Mouse (Mus musculus) MEL (cell line): ENCODE data around the gene Ocln. TPM values are rescaled to one million over a fixed set of nuclear protein-coding genes. Genes with fewer than 3 reads are reported as not detected.

ENCODE experiments used
- DNase-seq: peaks from one replicate; pipeline ENCODE4 v3.0.0; 2011; ENCODE audit warnings: low read depth, low spot score
- H3K27ac ChIP-seq: 2 replicates; pipeline ENCODE4 v1.5.1; 2012; ENCODE audit warnings: low read depth, mild to moderate bottlenecking, control low read depth, low read length, moderate library complexity; ENCODE audit not compliant: control insufficient read depth
- H3K27me3 ChIP-seq, 2 experiments: fragments of 150-350 bp in 1 of 2; sonication (generic) in 1 of 2; 2 replicates each; pipeline ENCODE4 v1.6.1; 2012; ENCODE audit warnings: low read length in 2 of 2, mild to moderate bottlenecking in 2 of 2, improper control_type of control experiment in 1 of 2, moderate library complexity in 1 of 2; ENCODE audit not compliant: insufficient read depth in 2 of 2, control insufficient read depth in 1 of 2
- H3K36me3 ChIP-seq, 2 experiments: 2 replicates each; pipeline ENCODE4 v1.6.1; 2012 to 2014; ENCODE audit warnings: low read length in 2 of 2, improper control_type of control experiment in 1 of 2, inconsistent platforms in 1 of 2, mild to moderate bottlenecking in 1 of 2; ENCODE audit not compliant: insufficient read depth in 2 of 2, control insufficient read depth in 1 of 2
- H3K4me1 ChIP-seq, 2 experiments: fragments of 150-350 bp in 1 of 2; sonication (generic) in 1 of 2; 2 replicates each; pipeline ENCODE4 v1.6.1; 2012; ENCODE audit warnings: low read length in 2 of 2, improper control_type of control experiment in 1 of 2, mild to moderate bottlenecking in 1 of 2; ENCODE audit not compliant: insufficient read depth in 2 of 2, control insufficient read depth in 1 of 2
- H3K4me3 ChIP-seq, 2 experiments: fragments of 150-350 bp in 1 of 2; sonication (generic) in 1 of 2; 2 replicates each; pipeline ENCODE4 v1.5.1; 2012; ENCODE audit warnings: low read depth in 2 of 2, low read length in 2 of 2, mild to moderate bottlenecking in 2 of 2, moderate library complexity in 2 of 2, control low read depth in 1 of 2, improper control_type of control experiment in 1 of 2; ENCODE audit not compliant: control insufficient read depth in 1 of 2, insufficient read depth in 1 of 2
- H3K79me2 ChIP-seq: 2 replicates; pipeline ENCODE4 v1.6.1; 2012; ENCODE audit warnings: mild to moderate bottlenecking, low read length, moderate library complexity; ENCODE audit not compliant: control insufficient read depth, poor library complexity, insufficient read depth
- H3K9ac ChIP-seq: 2 replicates; pipeline ENCODE4 v1.6.1; 2012; ENCODE audit warnings: low read depth, mild to moderate bottlenecking, control low read depth, low read length, moderate library complexity; ENCODE audit not compliant: control insufficient read depth, poor library complexity, severe bottlenecking
- H3K9me3 ChIP-seq: fragments of 150-350 bp; sonication (generic); replicated peaks from 2 replicates; pipeline ENCODE4 v1.6.1; 2012; ENCODE audit warnings: mild to moderate bottlenecking, low read length, improper control_type of control experiment, moderate library complexity; ENCODE audit not compliant: insufficient read depth
- ELF1 ChIP-seq: IDR thresholded peaks from 2 replicates; pipeline ENCODE4 v1.6.1; 2014; ENCODE audit warnings: low read depth, mild to moderate bottlenecking, inconsistent platforms, low read length, improper control_type of control experiment, moderate library complexity
- EP300 ChIP-seq, 2 experiments: IDR thresholded peaks; 2 replicates each; pipeline ENCODE4 v1.6.1; 2011; ENCODE audit warnings: improper control_type of control experiment in 2 of 2, low read length in 2 of 2, low read depth in 1 of 2, mild to moderate bottlenecking in 1 of 2
- ETS1 ChIP-seq: IDR thresholded peaks from 2 replicates; pipeline ENCODE4 v1.6.1; 2012; ENCODE audit warnings: low read depth, mild to moderate bottlenecking, inconsistent platforms, low read length, improper control_type of control experiment, moderate library complexity
- GABPA ChIP-seq: IDR thresholded peaks from 2 replicates; pipeline ENCODE4 v1.6.1; 2012; ENCODE audit warnings: low read depth, mild to moderate bottlenecking, inconsistent platforms, low read length, improper control_type of control experiment, moderate library complexity
- GATA1 ChIP-seq: IDR thresholded peaks from 2 replicates; pipeline ENCODE4 v1.6.1; 2011; ENCODE audit warnings: low read depth, low read length, improper control_type of control experiment
- KAT2A ChIP-seq: conservative IDR thresholded peaks from 2 replicates; pipeline ENCODE4 v1.6.1; 2012; ENCODE audit warnings: low read depth, low read length, improper control_type of control experiment, inconsistent platforms
- MAFK ChIP-seq: IDR thresholded peaks from 2 replicates; pipeline ENCODE4 v1.6.1; 2011; ENCODE audit warnings: low read depth, mild to moderate bottlenecking, low read length, improper control_type of control experiment, borderline replicate concordance
- MAX ChIP-seq: IDR thresholded peaks from 2 replicates; pipeline ENCODE4 v1.6.1; 2011; ENCODE audit warnings: low read length, improper control_type of control experiment
- MAZ ChIP-seq: IDR thresholded peaks from 2 replicates; pipeline ENCODE4 v1.6.1; 2012; ENCODE audit warnings: low read depth, mild to moderate bottlenecking, inconsistent platforms, low read length, improper control_type of control experiment
- MYB ChIP-seq: IDR thresholded peaks from 2 replicates; pipeline ENCODE4 v1.6.1; 2011; ENCODE audit warnings: mild to moderate bottlenecking, low read depth, low read length, improper control_type of control experiment
- POLR2A ChIP-seq, 2 experiments: IDR thresholded peaks; 2 replicates each; pipeline ENCODE4 v1.6.1; 2011 to 2012; ENCODE audit warnings: low read length in 2 of 2, mild to moderate bottlenecking in 2 of 2, control low read depth in 1 of 2, improper control_type of control experiment in 1 of 2, low read depth in 1 of 2, moderate library complexity in 1 of 2; ENCODE audit not compliant: control insufficient read depth in 1 of 2, insufficient read depth in 1 of 2, poor library complexity in 1 of 2
- POLR2AphosphoS5 ChIP-seq: IDR thresholded peaks from 2 replicates; pipeline ENCODE4 v1.6.1; 2012; ENCODE audit warnings: low read depth, borderline replicate concordance, mild to moderate bottlenecking, inconsistent platforms, low read length, moderate library complexity, mixed read lengths
- TAL1 ChIP-seq: IDR thresholded peaks from 2 replicates; pipeline ENCODE4 v1.6.1; 2012; ENCODE audit warnings: mild to moderate bottlenecking, inconsistent platforms, low read length, moderate library complexity, mixed read lengths
- UBTF ChIP-seq: IDR thresholded peaks from 2 replicates; pipeline ENCODE4 v1.6.1; 2012; ENCODE audit warnings: low read depth, mild to moderate bottlenecking, inconsistent platforms, low read length, improper control_type of control experiment, moderate library complexity, borderline replicate concordance; ENCODE audit not compliant: insufficient read depth
- USF1 ChIP-seq: IDR thresholded peaks from 2 replicates; pipeline ENCODE4 v1.6.1; 2014; ENCODE audit warnings: low read depth, mild to moderate bottlenecking, inconsistent platforms, low read length, improper control_type of control experiment, moderate library complexity
- USF2 ChIP-seq, 2 experiments: IDR thresholded peaks; 2 replicates each; pipeline ENCODE4 v1.6.1; 2011 to 2012; ENCODE audit warnings: improper control_type of control experiment in 2 of 2, low read length in 2 of 2, borderline replicate concordance in 1 of 2, inconsistent platforms in 1 of 2, low read depth in 1 of 2, mild to moderate bottlenecking in 1 of 2; ENCODE audit not compliant: insufficient read depth in 1 of 2
- ZC3H11A ChIP-seq: IDR thresholded peaks from 2 replicates; pipeline ENCODE4 v1.6.1; 2012; ENCODE audit warnings: low read depth, mild to moderate bottlenecking, inconsistent platforms, low read length, improper control_type of control experiment
- ZKSCAN1 ChIP-seq: IDR thresholded peaks from 2 replicates; pipeline ENCODE4 v1.6.1; 2012; ENCODE audit warnings: low read depth, mild to moderate bottlenecking, inconsistent platforms, low read length, improper control_type of control experiment, moderate library complexity
- ZNF384 ChIP-seq: IDR thresholded peaks from 2 replicates; pipeline ENCODE4 v1.6.1; 2012; ENCODE audit warnings: low read depth, mild to moderate bottlenecking, inconsistent platforms, low read length, improper control_type of control experiment
- polyA plus RNA-seq, 2 experiments: library from polyadenylated mRNA; stranded (reverse) in 1 of 2; unstranded in 1 of 2; fragments of >175 nt in 1 of 2; fragments of >200 nt in 1 of 2; gene quantifications; 2 replicates each; pipeline versions ENCODE4 v1.2.1 to v1.2.4; 2012; ENCODE audit warnings: low replicate concordance in 2 of 2, low read depth in 1 of 2; ENCODE audit not compliant: insufficient read length in 2 of 2, insufficient read depth in 1 of 2, missing spikeins in 1 of 2
- total RNA-seq: library from RNA; depleted of rRNA; stranded (reverse); fragments of 300-350 nt; gene quantifications from 2 replicates; pipeline ENCODE4 v1.2.3, GENCODE M21; 2012

Ocln gene
- total and polyA plus RNA-seq, 3 experiments = 0.31 to 0.58 TPM; not detected in 1

- no peak for DNase-seq
- Histone ChIP-seq H3K9me3 (no peaks in the 10 kb centered on the region), H3K4me1 (peaks cover 0 to 4% of the 10 kb centered on the region in 2 experiments; a peak in 1 of 4 replicates), H3K9ac (no peak overlapping the region), H3K4me3 (no peak overlapping the region), H3K36me3 (no peaks in the 10 kb centered on the region; a peak in 1 of 4 replicates), H3K79me2 (no peaks in the 10 kb centered on the region), H3K27ac (no peak overlapping the region), H3K27me3 (0 out of 4 replicates have a peak, but pooled peaks cover 0 to 1% of the 10 kb centered on the region in 2 experiments)
- TF ChIP-seq GABPA = no peak
- no peak for TF ChIP-seq TAL1
- TF ChIP-seq ETS1 = no peak
- no peak for TF ChIP-seq MYB
Observed at GRCm38 (mm10) chr13:100579220-100579619, 26.7 kb upstream of the Ocln start.

GRCm38 (mm10) chr13:100575950-100576349, 23.4 kb upstream of the Ocln start:
- H3K9me3 ChIP-seq = no peaks in the 10 kb centered on the region
- H3K4me3 ChIP-seq = no peak overlapping the region
- 0 out of 4 replicates have a peak, but pooled peaks cover 0 to 1% of the 10 kb centered on the region in 2 experiments for H3K27me3 ChIP-seq
- H3K4me1 ChIP-seq = 0 out of 4 replicates have a peak, but pooled peaks cover 0 to 4% of the 10 kb centered on the region in 2 experiments
- no peaks in the 10 kb centered on the region for H3K36me3 ChIP-seq
- TF ChIP-seq UBTF (no peak), ELF1 (0 out of 2 replicates have a peak, but pooled peaks have one; percentile 27), ETS1 (peak; percentile 58), POLR2A (IDR thresholded peaks at IDR 0.05; ENCODE audit: control insufficient read depth in 1 of 2, insufficient read depth in 1 of 2, low read depth in 1 of 2, low read length in 2 of 2, poor library complexity in 1 of 2) (no peak), EP300 (IDR thresholded peaks at IDR 0.05; ENCODE audit: low read depth in 1 of 2, low read length in 2 of 2) (peak; percentile 22 to 28; a peak in 1 of 4 replicates), GATA1 (peak; percentile 74)
- TF ChIP-seq, all 39 proteins: peak for 4
- peak; percentile 44 for DNase-seq
- Histone ChIP-seq H3K9ac (no peak overlapping the region), H3K27ac (no peak overlapping the region), H3K79me2 (no peaks in the 10 kb centered on the region)

DNA sequence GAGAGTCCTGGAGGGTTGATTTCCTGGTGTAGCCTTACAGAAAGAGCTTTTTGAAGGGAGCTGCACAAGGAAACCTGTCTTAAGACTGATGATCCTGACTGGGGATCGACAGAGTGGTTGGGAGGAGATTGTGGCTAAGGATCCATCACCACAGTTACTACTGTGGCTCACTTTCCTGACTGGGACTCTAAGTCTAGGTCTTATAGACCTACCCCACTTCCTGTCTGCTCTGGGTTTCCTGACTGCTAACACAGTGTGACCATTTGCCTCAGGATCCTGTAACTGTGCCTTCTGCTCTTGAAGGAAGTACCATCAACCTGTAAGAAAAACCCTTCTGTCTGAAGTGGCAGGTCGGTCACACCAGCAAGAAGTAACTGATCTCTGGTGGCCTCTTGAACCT, 18.2 kb upstream of the Ocln start:
- Histone ChIP-seq H3K36me3 (no peaks in the 10 kb centered on the region), H3K4me1 (no peaks in the 10 kb centered on the region), H3K27me3 (peaks cover 0 to 2% of the 10 kb centered on the region in 2 experiments; a peak in 2 of 4 replicates), H3K9me3 (no peaks in the 10 kb centered on the region), H3K9ac (no peak overlapping the region), H3K4me3 (no peak overlapping the region), H3K79me2 (no peaks in the 10 kb centered on the region), H3K27ac (no peak overlapping the region)
- DNase-seq = no peak
- TF ChIP-seq ZC3H11A = no peak
- TF ChIP-seq USF2 (IDR thresholded peaks at IDR 0.05; ENCODE audit: borderline replicate concordance in 1 of 2, insufficient read depth in 1 of 2, low read depth in 1 of 2, low read length in 2 of 2) = no peak
- TF ChIP-seq GABPA = no peak
- TF ChIP-seq MAZ = no peak
- TF ChIP-seq UBTF = no peak
- TF ChIP-seq POLR2AphosphoS5 = no peak
- TF ChIP-seq MAX = no peak
- TF ChIP-seq MAFK = no peak
- TF ChIP-seq KAT2A = no peak
- TF ChIP-seq ELF1 = no peak
- no peak for TF ChIP-seq USF1
- no peak for TF ChIP-seq POLR2A (IDR thresholded peaks at IDR 0.05; ENCODE audit: control insufficient read depth in 1 of 2, insufficient read depth in 1 of 2, low read depth in 1 of 2, low read length in 2 of 2, poor library complexity in 1 of 2)
- no peak for TF ChIP-seq ZNF384
- TF ChIP-seq ZKSCAN1 = no peak
